Mouse (Mus musculus) limb, embryonic 12.5 days (tissue): Measurements from ENCODE around the gene Atg2a. TPM values are rescaled to one million over a fixed set of nuclear protein-coding genes. Genes with fewer than 3 reads are reported as not detected.
A peak's percentile ranks its signal among the peaks of the same experiment; 100 is the strongest.

Source experiments
- ATAC-seq: fragments of 200-750 bp; cut with Nextera tagmentation; 2 replicates; pipeline ENCODE4 v1.8.0; 2017; ENCODE audit warnings: low read depth, moderate TSS enrichment; ENCODE audit not compliant: insufficient number of reproducible peaks, insufficient read depth, low FRiP score, low TSS enrichment
- H3K27ac ChIP-seq: fragments of 300-500 bp; sonication (generic); 2 replicates; pipeline ENCODE4 v1.5.1; 2016; ENCODE audit warnings: mild to moderate bottlenecking, moderate library complexity
- H3K27me3 ChIP-seq: fragments of 300-500 bp; sonication (generic); 2 replicates; pipeline ENCODE4 v1.6.1; 2016; ENCODE audit warnings: mild to moderate bottlenecking, moderate library complexity
- H3K36me3 ChIP-seq: fragments of 300-500 bp; sonication (generic); 2 replicates; pipeline ENCODE4 v1.6.1; 2016; ENCODE audit warnings: mild to moderate bottlenecking, moderate library complexity
- H3K4me1 ChIP-seq: fragments of 300-500 bp; sonication (generic); replicated peaks from 2 replicates; pipeline ENCODE4 v1.6.1; 2016
- H3K4me2 ChIP-seq: fragments of 300-500 bp; sonication (generic); 2 replicates; pipeline ENCODE4 v1.6.1; 2016; ENCODE audit warnings: mild to moderate bottlenecking, moderate library complexity
- H3K4me3 ChIP-seq: fragments of 300-500 bp; sonication (generic); replicated peaks from 2 replicates; pipeline ENCODE4 v1.5.1; 2016; ENCODE audit warnings: mild to moderate bottlenecking
- H3K9ac ChIP-seq: fragments of 300-500 bp; sonication (generic); replicated peaks from 2 replicates; pipeline ENCODE4 v1.6.1; 2016; ENCODE audit warnings: mild to moderate bottlenecking, moderate library complexity
- H3K9me3 ChIP-seq: fragments of 300-500 bp; sonication (generic); 2 replicates; pipeline ENCODE4 v1.6.1; 2016; ENCODE audit warnings: mild to moderate bottlenecking, moderate library complexity
- WGBS: fragments of 180-500 bp; shearing (Covaris S2); methylation state at CpG from one replicate; pipeline ENCODE4 v1.1.7; 2016; 5-methylcytosine and 5-hydroxymethylcytosine counted together
- polyA plus RNA-seq: library from polyadenylated mRNA; unstranded; fragments of >200 nt; fragmentation: Nextera tagmentation; extraction: Ambion mirVana; gene quantifications from 2 replicates; pipeline ENCODE4 v1.2.1, GENCODE M21; 2016

Atg2a gene
- polyA plus RNA-seq, 1 experiment from 2014 or later = 11.1 TPM

GRCm38 (mm10) chr19:6247526-6248300 lies 6.2 kb downstream of the Atg2a start:
- H3K27ac ChIP-seq = no peak overlapping the region
- H3K4me2 ChIP-seq = no peak overlapping the region
- no peak for ATAC-seq
- H3K9me3 ChIP-seq = no peaks in the 10 kb centered on the region
- H3K27me3 ChIP-seq = no peaks in the 10 kb centered on the region
- H3K4me3 ChIP-seq = no peak overlapping the region
- 0 out of 2 replicates have a peak overlapping the region, but pooled peaks have one; percentile 12 for H3K9ac ChIP-seq
- H3K36me3 ChIP-seq = peaks cover 82% of the 10 kb centered on the region
- WGBS = 94% methylated on average over 29 of the region's 29 CpGs
- H3K4me1 ChIP-seq = peaks cover under 1% of the 10 kb centered on the region; the same call in 1 of the 2 replicates

- H3K9me3 ChIP-seq = no peaks in the 10 kb centered on the region
- 0 out of 2 replicates have a peak overlapping the region, but pooled peaks have one; percentile 2 for H3K9ac ChIP-seq
- no peaks in the 10 kb centered on the region for H3K27me3 ChIP-seq
- H3K4me3 ChIP-seq = no peak overlapping the region
- no peak for ATAC-seq
- H3K4me1 ChIP-seq = no peaks in the 10 kb centered on the region
- H3K27ac ChIP-seq = no peak overlapping the region
- H3K36me3 ChIP-seq = peaks cover 90% of the 10 kb centered on the region
- WGBS = 94% methylated on average over 4 of the region's 4 CpGs
- H3K4me2 ChIP-seq = no peak overlapping the region
Measured at GRCm38 (mm10) chr19:6253021-6253420, 11.6 kb downstream of the Atg2a start.

- H3K9me3 ChIP-seq = peaks cover 7% of the 10 kb centered on the region
- no peak overlapping the region for H3K4me2 ChIP-seq
- no peak overlapping the region for H3K27ac ChIP-seq
- no peaks in the 10 kb centered on the region for H3K27me3 ChIP-seq
- H3K4me3 ChIP-seq = no peak overlapping the region
- H3K4me1 ChIP-seq = no peaks in the 10 kb centered on the region
- no peak for ATAC-seq
- 68% methylated on average over 2 of the region's 2 CpGs for WGBS
- peaks cover 77% of the 10 kb centered on the region for H3K36me3 ChIP-seq
- no peak overlapping the region for H3K9ac ChIP-seq
Measured at GRCm38 (mm10) chr19:6260428-6260827, 19.0 kb downstream of the Atg2a start.

GRCm38 (mm10) chr19:6260946-6261345 lies 19.5 kb downstream of the Atg2a start:
- H3K27ac ChIP-seq = no peak overlapping the region
- H3K36me3 ChIP-seq = peaks cover 72% of the 10 kb centered on the region
- no peak overlapping the region for H3K4me3 ChIP-seq
- WGBS = 86% methylated on average over 4 of the region's 4 CpGs
- no peak overlapping the region for H3K9ac ChIP-seq
- H3K27me3 ChIP-seq = no peaks in the 10 kb centered on the region
- H3K4me2 ChIP-seq = no peak overlapping the region
- no peak for ATAC-seq
- no peaks in the 10 kb centered on the region for H3K4me1 ChIP-seq
- peaks cover 7% of the 10 kb centered on the region for H3K9me3 ChIP-seq

- ATAC-seq = no peak
- H3K9me3 ChIP-seq = peaks cover 7% of the 10 kb centered on the region
- H3K9ac ChIP-seq = no peak overlapping the region
- no peak overlapping the region for H3K27ac ChIP-seq
- 92% methylated on average over 14 of the region's 14 CpGs for WGBS
- H3K27me3 ChIP-seq = no peaks in the 10 kb centered on the region
- H3K36me3 ChIP-seq = peaks cover 68% of the 10 kb centered on the region
- no peaks in the 10 kb centered on the region for H3K4me1 ChIP-seq
- no peak overlapping the region for H3K4me2 ChIP-seq
- H3K4me3 ChIP-seq = no peak overlapping the region
Measured at GRCm38 (mm10) chr19:6261379-6261778, 19.9 kb downstream of the Atg2a start.

- WGBS = 63% methylated on average over 7 of the region's 7 CpGs
- Histone ChIP-seq H3K4me3 (no peak overlapping the region), H3K9me3 (peaks cover 7% of the 10 kb centered on the region), H3K27ac (no peak overlapping the region), H3K4me2 (no peak overlapping the region), H3K4me1 (no peaks in the 10 kb centered on the region), H3K36me3 (peaks cover 59% of the 10 kb centered on the region), H3K27me3 (no peaks in the 10 kb centered on the region), H3K9ac (no peak overlapping the region)
- no peak for ATAC-seq
Measured at GRCm38 (mm10) chr19:6262222-6262621, 20.8 kb downstream of the Atg2a start.

GRCm38 (mm10) chr19:6262839-6263433 lies 21.5 kb downstream of the Atg2a start:
- Histone ChIP-seq H3K9ac (no peak overlapping the region; the same call in 1 of the 2 replicates), H3K36me3 (peaks cover 52% of the 10 kb centered on the region), H3K9me3 (peaks cover 7% of the 10 kb centered on the region), H3K4me1 (peaks cover 5% of the 10 kb centered on the region), H3K4me3 (no peak overlapping the region), H3K27ac (no peak overlapping the region), H3K4me2 (no peak overlapping the region), H3K27me3 (no peaks in the 10 kb centered on the region)
- WGBS = 91% methylated on average over 8 of the region's 8 CpGs
- ATAC-seq = no peak

GRCm38 (mm10) chr19:6264200-6264599 lies 22.7 kb downstream of the Atg2a start:
- Histone ChIP-seq H3K36me3 (peaks cover 39% of the 10 kb centered on the region), H3K27me3 (no peaks in the 10 kb centered on the region), H3K4me1 (peaks cover 10% of the 10 kb centered on the region), H3K4me2 (no peak overlapping the region), H3K4me3 (no peak overlapping the region), H3K27ac (no peak overlapping the region), H3K9me3 (peaks cover 7% of the 10 kb centered on the region), H3K9ac (no peak overlapping the region)
- WGBS = 59% methylated on average over 9 of the region's 9 CpGs
- ATAC-seq = no peak

GRCm38 (mm10) chr19:6264945-6265344 lies 23.5 kb downstream of the Atg2a start:
- 71% methylated on average over 8 of the region's 8 CpGs for WGBS
- Histone ChIP-seq H3K4me2 (no peak overlapping the region), H3K9ac (no peak overlapping the region), H3K27me3 (no peaks in the 10 kb centered on the region), H3K36me3 (peaks cover 32% of the 10 kb centered on the region), H3K9me3 (peaks cover 7% of the 10 kb centered on the region), H3K4me3 (no peak overlapping the region), H3K4me1 (peaks cover 10% of the 10 kb centered on the region), H3K27ac (no peak overlapping the region)
- no peak for ATAC-seq

- ATAC-seq = no peak
- peaks cover 4% of the 10 kb centered on the region for H3K9me3 ChIP-seq
Measured at GRCm38 (mm10) chr19:6265727-6266182, 24.3 kb downstream of the Atg2a start.

GRCm38 (mm10) chr19:6267306-6268169 lies 26.1 kb downstream of the Atg2a start:
- H3K9me3 ChIP-seq = no peaks in the 10 kb centered on the region
- H3K36me3 ChIP-seq = peaks cover 6% of the 10 kb centered on the region; the same call in 1 of the 2 replicates
- H3K27me3 ChIP-seq = peaks cover 7% of the 10 kb centered on the region; the same call in 1 of the 2 replicates
- H3K4me1 ChIP-seq = peaks cover 16% of the 10 kb centered on the region
- ATAC-seq = no peak
- no peak overlapping the region for H3K27ac ChIP-seq
- no peak overlapping the region for H3K4me3 ChIP-seq
- H3K9ac ChIP-seq = 0 out of 2 replicates have a peak overlapping the region, but pooled peaks have one; percentile 23
- H3K4me2 ChIP-seq = no peak overlapping the region
- 49% methylated on average over 11 of the region's 11 CpGs for WGBS

More at GRCm38 (mm10) chr19:6265727-6266182, 24.3 kb downstream of the Atg2a start:
- Histone ChIP-seq H3K4me3 (no peak overlapping the region), H3K27ac (no peak overlapping the region), H3K4me1 (peaks cover 10% of the 10 kb centered on the region), H3K27me3 (peaks cover 2% of the 10 kb centered on the region; the same call in 1 of the 2 replicates), H3K9ac (no peak overlapping the region), H3K36me3 (peaks cover 24% of the 10 kb centered on the region), H3K4me2 (no peak overlapping the region)
- 73% methylated on average over 6 of the region's 6 CpGs for WGBS
